Mouse (Mus musculus) embryonic facial prominence, embryonic 14.5 days (tissue): ENCODE measurements around the gene Robo1. TPM values are rescaled to one million over a fixed set of nuclear protein-coding genes. Genes with fewer than 3 reads are reported as not detected.

Source experiments
- ATAC-seq: fragments of 200-750 bp; cut with Nextera tagmentation; 2 replicates; pipeline ENCODE4 v1.8.0; 2017; ENCODE audit warnings: low read depth, moderate number of reproducible peaks, moderate TSS enrichment
- DNase-seq: peaks from one replicate; pipeline ENCODE4 v3.0.0-alpha.2; 2015; ENCODE audit warnings: low spot score
- H3K27ac ChIP-seq: fragments of 300-500 bp; sonication (generic); replicated peaks from 2 replicates; pipeline ENCODE4 v1.5.1; 2014; ENCODE audit warnings: low read depth, mild to moderate bottlenecking, low read length, moderate library complexity
- H3K27me3 ChIP-seq: fragments of 300-500 bp; sonication (generic); replicated peaks from 2 replicates; pipeline ENCODE4 v1.6.1; 2014; ENCODE audit warnings: low read length; ENCODE audit not compliant: control insufficient read depth, insufficient read depth
- H3K36me3 ChIP-seq: fragments of 300-500 bp; sonication (generic); 2 replicates; pipeline ENCODE4 v1.6.1; 2014; ENCODE audit warnings: low read length, mixed read lengths; ENCODE audit not compliant: control insufficient read depth, insufficient read depth
- H3K4me1 ChIP-seq: fragments of 300-500 bp; sonication (generic); 2 replicates; pipeline ENCODE4 v1.6.1; 2014; ENCODE audit warnings: antibody characterized with exemption, low read length; ENCODE audit not compliant: control insufficient read depth, insufficient read depth
- H3K4me2 ChIP-seq: fragments of 300-500 bp; sonication (generic); 2 replicates; pipeline ENCODE4 v1.6.1; 2014; ENCODE audit warnings: low read depth, mild to moderate bottlenecking, low read length, moderate library complexity, mixed read lengths
- H3K4me3 ChIP-seq: fragments of 300-500 bp; sonication (generic); 2 replicates; pipeline ENCODE4 v1.5.1; 2014; ENCODE audit warnings: low read depth, mild to moderate bottlenecking, low read length
- H3K9ac ChIP-seq: fragments of 300-500 bp; sonication (generic); 2 replicates; pipeline ENCODE4 v1.6.1; 2014; ENCODE audit warnings: low read depth, mild to moderate bottlenecking, low read length, moderate library complexity, mixed read lengths
- H3K9me3 ChIP-seq: fragments of 300-500 bp; sonication (generic); 2 replicates; pipeline ENCODE4 v1.6.1; 2016; ENCODE audit warnings: low read length; ENCODE audit not compliant: control insufficient read depth
- WGBS: fragments of 180-500 bp; shearing (Covaris S2); extraction: QIAGEN DNeasy Blood & Tissue Kit; methylation state at CpG from one replicate; pipeline ENCODE4 v1.1.7; 2014; 5-methylcytosine and 5-hydroxymethylcytosine counted together
- polyA plus RNA-seq: library from polyadenylated mRNA; unstranded; fragments of >200 nt; fragmentation: Nextera tagmentation; extraction: Ambion mirVana; gene quantifications from 2 replicates; pipeline ENCODE4 v1.2.1, GENCODE M21; 2014

Gene Robo1
- polyA plus RNA-seq: 32.6 and 37.6 TPM in 2 replicates

DNA sequence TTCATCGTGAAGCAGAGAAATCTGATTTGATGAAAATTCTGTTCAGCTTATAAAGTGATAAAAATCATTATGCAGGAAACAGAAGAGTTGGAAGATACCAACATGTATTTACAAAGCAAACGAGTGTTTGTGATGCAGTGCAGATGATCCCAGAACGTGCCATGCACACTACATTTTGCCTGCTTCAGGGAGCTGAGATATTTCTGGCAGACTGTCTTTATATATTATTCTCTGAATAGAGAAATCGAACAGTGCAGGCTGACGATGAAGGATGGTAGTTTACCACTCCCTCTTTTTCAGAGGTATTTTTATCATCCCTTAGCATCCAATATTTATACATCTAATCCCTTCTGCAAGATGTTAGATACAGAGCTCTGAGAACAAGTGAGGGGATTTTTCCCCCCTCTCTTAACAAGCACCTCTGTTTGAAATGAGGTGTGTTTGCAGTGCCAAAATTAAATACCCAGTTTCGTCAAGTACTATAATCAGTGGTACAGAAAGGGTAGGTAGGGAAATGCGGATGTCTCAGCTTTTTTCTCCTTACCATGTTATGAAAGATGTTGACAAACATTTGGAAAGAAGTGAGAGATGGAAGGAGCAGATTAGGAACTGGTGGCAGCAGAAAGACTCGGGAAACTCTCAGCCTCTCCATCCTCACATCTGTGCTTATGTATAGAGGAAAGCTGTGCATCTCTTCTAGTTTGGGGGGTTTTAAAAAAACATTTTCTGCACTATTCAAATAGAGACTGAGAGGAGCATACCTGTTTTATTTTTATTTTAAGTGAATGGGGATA is at the start of gene Robo1:
Robo1 (plus strand) TSS at position 770 of the 794 bp plus-strand sequence.
- Histone ChIP-seq H3K9ac (no peak within 1 kb of the TSS), H3K9me3 (no peaks in the 10 kb centered on the region), H3K27ac (no peak within 1 kb of the TSS), H3K4me3 (no peak within 1 kb of the TSS), H3K4me1 (no peaks in the 10 kb centered on the region), H3K27me3 (no peaks in the 10 kb centered on the region), H3K36me3 (no peaks in the 10 kb centered on the region), H3K4me2 (no peak within 1 kb of the TSS)
- 76% methylated on average over 8 of the region's 8 CpGs for WGBS
- ATAC-seq (no peak), DNase-seq (no peak)

DNA sequence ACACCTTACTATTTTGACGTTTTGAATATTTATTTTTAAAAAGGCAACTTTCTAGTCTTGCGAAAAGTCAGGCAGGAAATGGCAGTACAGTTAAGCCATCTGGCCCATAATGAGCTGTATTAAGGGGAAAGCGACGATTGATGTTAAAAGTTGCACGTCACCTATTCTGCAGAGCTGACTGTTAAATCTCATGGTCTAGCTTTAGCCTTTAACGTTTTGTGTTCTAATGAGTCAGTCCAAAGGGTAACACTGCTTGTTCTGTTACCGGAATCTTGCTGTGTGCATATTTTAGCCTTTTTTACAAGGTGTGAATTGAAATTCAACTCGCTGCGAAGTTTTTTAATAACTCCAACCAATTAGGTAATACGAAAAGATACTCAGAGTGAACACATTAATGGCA is 40.3 kb upstream of the Robo1 start:
- no peak overlapping the region for H3K4me2 ChIP-seq
- 80% methylated on average over 10 of the region's 10 CpGs for WGBS
- H3K27me3 ChIP-seq: no peaks in the 10 kb centered on the region
- no peak for ATAC-seq
- H3K36me3 ChIP-seq: no peaks in the 10 kb centered on the region
- no peak for DNase-seq
- H3K27ac ChIP-seq: no peak overlapping the region
- H3K9me3 ChIP-seq: no peaks in the 10 kb centered on the region
- H3K4me1 ChIP-seq: no peaks in the 10 kb centered on the region
- no peak overlapping the region for H3K9ac ChIP-seq
- no peak overlapping the region for H3K4me3 ChIP-seq

DNA sequence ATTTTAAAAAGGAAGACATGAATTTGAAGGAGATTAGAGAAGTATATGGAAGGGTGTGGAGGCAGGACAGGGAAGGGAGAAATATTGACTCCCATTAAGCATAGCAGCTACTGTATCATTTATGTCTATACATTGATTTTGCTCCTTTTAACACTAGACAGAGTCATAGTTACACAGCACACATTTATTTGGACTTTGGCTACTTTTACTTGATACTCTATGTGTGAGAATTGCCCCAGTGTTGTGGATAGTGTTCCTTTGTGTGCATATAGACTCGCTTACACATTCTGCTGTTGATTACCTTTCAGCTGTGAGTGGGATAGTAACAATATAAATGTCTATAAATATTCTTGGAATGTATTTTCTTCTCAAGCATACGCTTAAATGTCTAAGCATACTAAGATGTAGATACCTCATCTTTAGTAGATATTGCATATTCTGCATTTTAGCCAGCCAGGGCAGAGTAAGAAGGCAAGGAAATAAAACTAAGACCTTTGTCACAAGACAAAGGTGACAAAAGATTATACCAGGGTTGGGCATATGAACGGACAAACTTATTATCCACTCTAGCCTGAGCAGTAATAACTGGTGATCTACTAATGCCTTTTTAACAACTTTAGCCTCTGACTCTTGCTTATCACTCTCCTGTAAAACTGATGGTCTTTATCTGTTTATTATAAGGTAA is 31.6 kb upstream of the Robo1 start:
- 79% methylated on average over 3 of the region's 3 CpGs for WGBS
- no peak for DNase-seq
- ATAC-seq: no peak

DNA sequence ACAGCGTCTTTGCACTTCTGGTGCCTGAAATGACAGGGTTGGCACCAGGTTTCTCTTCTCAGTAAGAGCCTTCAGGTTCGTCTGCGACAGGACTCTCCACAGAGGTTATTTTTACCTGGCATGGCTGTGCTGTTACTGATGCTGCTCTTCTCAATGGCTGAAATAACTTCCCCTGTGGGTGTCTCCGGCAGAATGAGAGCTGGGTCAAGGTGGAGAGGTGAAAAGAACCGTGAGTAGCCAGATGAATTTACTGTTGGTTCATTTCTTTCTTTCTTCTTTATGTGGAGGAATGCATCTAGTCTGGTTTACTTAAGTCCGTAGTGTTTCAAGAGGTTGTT is 194 bp downstream of the Robo1 start:
- no peaks in the 10 kb centered on the region for H3K4me1 ChIP-seq
- no peak for DNase-seq
- H3K4me3 ChIP-seq: no peak overlapping the region
- H3K27me3 ChIP-seq: no peaks in the 10 kb centered on the region
- no peaks in the 10 kb centered on the region for H3K9me3 ChIP-seq
- no peak for ATAC-seq
- no peak overlapping the region for H3K9ac ChIP-seq
- no peak overlapping the region for H3K4me2 ChIP-seq
- WGBS: 58% methylated on average over 6 of the region's 6 CpGs
- no peak overlapping the region for H3K27ac ChIP-seq
- no peaks in the 10 kb centered on the region for H3K36me3 ChIP-seq

More for the DNA sequence above, 31.6 kb upstream of the Robo1 start:
- no peaks in the 10 kb centered on the region for H3K27me3 ChIP-seq
- H3K9ac ChIP-seq: no peak overlapping the region
- no peak overlapping the region for H3K4me3 ChIP-seq
- H3K27ac ChIP-seq: no peak overlapping the region
- H3K9me3 ChIP-seq: no peaks in the 10 kb centered on the region
- no peaks in the 10 kb centered on the region for H3K4me1 ChIP-seq
- H3K36me3 ChIP-seq: no peaks in the 10 kb centered on the region
- no peak overlapping the region for H3K4me2 ChIP-seq

DNA sequence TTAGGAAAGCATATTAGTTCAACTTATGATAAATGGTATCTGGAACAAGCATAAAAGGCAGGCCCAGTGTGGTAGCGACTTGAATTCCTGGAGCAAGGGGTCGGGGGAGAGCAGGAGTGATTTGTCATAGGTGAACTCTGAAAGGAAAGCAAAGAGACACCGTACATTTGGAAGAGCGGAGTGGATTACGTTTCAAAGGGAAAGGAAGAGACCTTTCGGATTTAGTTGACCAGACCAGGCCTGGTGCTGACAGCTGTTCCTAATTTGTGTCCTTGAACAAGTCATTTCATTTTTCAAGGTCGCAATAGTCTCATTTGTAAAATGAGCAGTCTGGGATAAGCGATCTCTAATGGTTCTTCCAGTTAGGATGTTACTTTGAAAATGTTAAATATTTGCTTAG is 19.2 kb downstream of the Robo1 start:
- DNase-seq (no peak), ATAC-seq (no peak)
- Histone ChIP-seq H3K27me3 (no peaks in the 10 kb centered on the region), H3K27ac (no peak overlapping the region), H3K36me3 (no peaks in the 10 kb centered on the region), H3K9ac (no peak overlapping the region), H3K9me3 (no peaks in the 10 kb centered on the region), H3K4me2 (no peak overlapping the region), H3K4me3 (no peak overlapping the region), H3K4me1 (no peaks in the 10 kb centered on the region)
- WGBS: 29% methylated on average over 8 of the region's 8 CpGs

DNA sequence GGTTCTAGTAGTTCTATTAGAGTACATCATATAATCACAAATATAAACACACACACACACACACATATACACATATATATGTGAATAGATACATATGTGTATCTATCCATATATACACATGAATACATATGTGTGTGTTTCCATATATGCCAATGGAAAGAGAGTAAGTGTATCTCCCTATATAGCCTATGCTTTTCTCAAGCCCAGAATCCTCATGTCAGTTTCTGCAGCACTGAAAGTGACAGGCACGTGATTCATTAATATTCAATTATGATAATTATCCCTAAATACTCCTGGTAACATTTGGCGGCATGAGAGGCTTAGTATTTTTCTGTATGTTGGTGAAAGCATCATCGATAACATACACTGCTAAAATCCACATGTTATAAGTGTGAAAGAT is 20.5 kb downstream of the Robo1 start:
- no peak for DNase-seq
- no peaks in the 10 kb centered on the region for H3K27me3 ChIP-seq
- no peaks in the 10 kb centered on the region for H3K9me3 ChIP-seq
- no peak overlapping the region for H3K27ac ChIP-seq
- no peaks in the 10 kb centered on the region for H3K4me1 ChIP-seq
- ATAC-seq: no peak
- no peak overlapping the region for H3K9ac ChIP-seq
- WGBS: 75% methylated on average over 3 of the region's 3 CpGs
- no peaks in the 10 kb centered on the region for H3K36me3 ChIP-seq
- H3K4me2 ChIP-seq: no peak overlapping the region
- no peak overlapping the region for H3K4me3 ChIP-seq

DNA sequence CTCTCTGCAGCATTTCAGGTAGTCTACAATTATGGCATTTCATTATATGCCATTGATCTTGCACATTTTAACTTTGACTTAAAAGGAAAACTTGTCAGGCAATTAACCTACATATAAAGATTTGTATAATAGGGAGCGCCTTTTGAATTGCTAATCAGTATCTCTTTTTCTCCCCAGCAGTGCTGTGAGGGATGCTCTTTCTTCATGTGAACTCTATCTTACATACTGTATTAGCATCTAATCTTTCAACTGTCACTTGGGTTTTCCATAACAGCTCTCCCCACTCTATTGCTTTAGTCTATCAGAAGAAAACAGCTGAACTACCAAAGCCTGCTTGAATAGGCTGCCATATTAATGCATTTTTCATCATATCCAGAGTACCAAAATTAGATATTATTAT is 29.7 kb downstream of the Robo1 start:
- DNase-seq (no peak), ATAC-seq (no peak)
- Histone ChIP-seq H3K9me3 (no peaks in the 10 kb centered on the region), H3K4me3 (no peak overlapping the region), H3K27ac (no peak overlapping the region), H3K9ac (no peak overlapping the region), H3K36me3 (no peaks in the 10 kb centered on the region), H3K27me3 (no peaks in the 10 kb centered on the region), H3K4me2 (no peak overlapping the region), H3K4me1 (no peaks in the 10 kb centered on the region)
- 96% methylated on average over 1 of the region's 1 CpGs for WGBS

DNA sequence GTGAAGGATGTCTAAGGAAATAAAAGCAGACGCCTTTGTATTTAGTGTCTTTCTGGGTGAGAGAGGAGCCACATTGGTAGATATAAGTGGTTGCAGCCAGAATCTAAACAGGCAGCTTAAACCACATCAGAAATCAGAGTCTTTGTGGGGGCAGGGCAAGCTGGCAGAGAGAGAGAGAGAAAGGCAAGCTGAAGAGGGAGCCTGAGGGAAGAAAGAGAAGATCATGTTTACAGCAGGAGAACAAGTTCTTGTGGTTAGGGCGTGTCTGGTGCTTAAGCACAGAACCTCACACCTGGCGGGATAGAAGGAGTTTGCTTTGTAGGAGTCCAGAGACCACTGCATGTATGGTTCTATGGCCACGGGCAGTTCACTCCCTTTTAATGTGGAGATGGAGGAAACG is 42.3 kb downstream of the Robo1 start:
- ATAC-seq (peak; percentile 92), DNase-seq (peak; percentile 87)
- peak overlapping the region; percentile 2; the same call in 1 of the 2 replicates for H3K27ac ChIP-seq

More for the DNA sequence above, 42.3 kb downstream of the Robo1 start:
- Histone ChIP-seq H3K27me3 (no peaks in the 10 kb centered on the region; the same call in 1 of the 2 replicates), H3K9me3 (no peaks in the 10 kb centered on the region), H3K4me2 (peak overlapping the region; percentile 21; the same call in 1 of the 2 replicates), H3K36me3 (no peaks in the 10 kb centered on the region), H3K4me1 (peaks cover 9% of the 10 kb centered on the region), H3K9ac (no peak overlapping the region), H3K4me3 (no peak overlapping the region)
- WGBS: 28% methylated on average over 5 of the region's 5 CpGs
